Mouse (Mus musculus) stomach, postnatal 0 days (tissue): ENCODE measurements at regions not wholly inside any gene's neighbourhood (a gene's known extent, or its start where the extent isn't known, plus 50 kb on each side); places are given as distances from the start of the nearest gene placed in this dataset.

ENCODE experiments used
- ATAC-seq: fragments of 200-750 bp; cut with Nextera tagmentation; 2 replicates; pipeline ENCODE4 v1.8.0; 2017; ENCODE audit not compliant: low FRiP score, low TSS enrichment
- DNase-seq: peaks from one replicate; pipeline ENCODE4 v3.0.0-alpha.2; 2016; ENCODE audit warnings: low spot score
- H3K27ac ChIP-seq: fragments of 300-500 bp; sonication (generic); replicated peaks from 2 replicates; pipeline ENCODE4 v1.5.1; 2014; ENCODE audit warnings: mild to moderate bottlenecking, control low read depth
- H3K27me3 ChIP-seq: fragments of 300-500 bp; sonication (generic); 2 replicates; pipeline ENCODE4 v1.6.1; 2014; ENCODE audit warnings: low read length; ENCODE audit not compliant: control insufficient read depth, insufficient read depth
- H3K36me3 ChIP-seq: fragments of 300-500 bp; sonication (generic); 2 replicates; pipeline ENCODE4 v1.6.1; 2014; ENCODE audit warnings: low read length, mixed read lengths; ENCODE audit not compliant: control insufficient read depth, insufficient read depth
- H3K4me1 ChIP-seq: fragments of 300-500 bp; sonication (generic); replicated peaks from 2 replicates; pipeline ENCODE4 v1.6.1; 2014; ENCODE audit warnings: antibody characterized with exemption; ENCODE audit not compliant: control insufficient read depth, insufficient read depth
- H3K4me2 ChIP-seq: fragments of 300-500 bp; sonication (generic); replicated peaks from 2 replicates; pipeline ENCODE4 v1.6.1; 2014; ENCODE audit warnings: low read depth, mild to moderate bottlenecking, control low read depth, moderate library complexity
- H3K4me3 ChIP-seq: fragments of 300-500 bp; sonication (generic); 2 replicates; pipeline ENCODE4 v1.5.1; 2014; ENCODE audit warnings: low read depth, low read length, control low read depth
- H3K9ac ChIP-seq: fragments of 300-500 bp; sonication (generic); 2 replicates; pipeline ENCODE4 v1.6.1; 2014; ENCODE audit warnings: mild to moderate bottlenecking, low read length, control low read depth, mixed read lengths
- H3K9me3 ChIP-seq: fragments of 300-500 bp; sonication (generic); 2 replicates; pipeline ENCODE4 v1.6.1; 2016; ENCODE audit warnings: low read length; ENCODE audit not compliant: control insufficient read depth
- CTCF ChIP-seq: IDR thresholded peaks from 2 replicates; pipeline ENCODE4 v1.5.1; 2016; ENCODE audit warnings: antibody characterized with exemption, low read depth, mild to moderate bottlenecking, moderate library complexity
- EP300 ChIP-seq: optimal IDR thresholded peaks from 2 replicates; pipeline ENCODE3; 2016; ENCODE audit warnings: antibody characterized with exemption
- WGBS: fragments of 180-500 bp; shearing (Covaris S2); extraction: QIAGEN DNeasy Blood & Tissue Kit; methylation state at CpG from one replicate; pipeline ENCODE4 v1.1.7; 2014; 5-methylcytosine and 5-hydroxymethylcytosine counted together

GRCm38 (mm10) chr1:91714266-91714665 is 87.0 kb upstream of the Twist2 start:
- DNase-seq (no peak), ATAC-seq (no peak)
- Histone ChIP-seq H3K27ac (no peak overlapping the region), H3K9ac (no peak overlapping the region), H3K4me2 (no peak overlapping the region), H3K9me3 (no peaks in the 10 kb centered on the region), H3K36me3 (no peaks in the 10 kb centered on the region), H3K4me1 (no peaks in the 10 kb centered on the region), H3K4me3 (no peak overlapping the region), H3K27me3 (no peaks in the 10 kb centered on the region)
- WGBS = 78% methylated on average over 6 of the region's 6 CpGs
- TF ChIP-seq CTCF (no peak), EP300 (no peak)

GRCm38 (mm10) chr1:91715341-91715740 is 85.9 kb upstream of the Twist2 start:
- Histone ChIP-seq H3K9me3 (no peaks in the 10 kb centered on the region), H3K9ac (no peak overlapping the region), H3K4me3 (no peak overlapping the region), H3K36me3 (no peaks in the 10 kb centered on the region), H3K27ac (peak overlapping the region; percentile 45), H3K27me3 (no peaks in the 10 kb centered on the region), H3K4me2 (no peak overlapping the region), H3K4me1 (no peaks in the 10 kb centered on the region)
- TF ChIP-seq CTCF = no peak
- TF ChIP-seq EP300 = no peak
- WGBS = 46% methylated on average over 7 of the region's 7 CpGs
- ATAC-seq = no peak
- DNase-seq = no peak

GRCm38 (mm10) chr1:91715791-91716190 is 85.5 kb upstream of the Twist2 start:
- H3K9me3 ChIP-seq = no peaks in the 10 kb centered on the region
- H3K4me2 ChIP-seq = no peak overlapping the region
- no peaks in the 10 kb centered on the region for H3K36me3 ChIP-seq
- no peaks in the 10 kb centered on the region for H3K4me1 ChIP-seq
- no peak overlapping the region for H3K9ac ChIP-seq
- TF ChIP-seq CTCF (no peak), EP300 (no peak)
- H3K27me3 ChIP-seq = no peaks in the 10 kb centered on the region
- H3K27ac ChIP-seq = peak overlapping the region; percentile 20; the same call in 1 of the 2 replicates
- ATAC-seq (no peak), DNase-seq (no peak)
- WGBS = 64% methylated on average over 2 of the region's 2 CpGs
- no peak overlapping the region for H3K4me3 ChIP-seq

GRCm38 (mm10) chr1:91716836-91717235 is 84.4 kb upstream of the Twist2 start:
- 93% methylated on average over 2 of the region's 2 CpGs for WGBS
- Histone ChIP-seq H3K9ac (no peak overlapping the region), H3K27ac (no peak overlapping the region), H3K27me3 (no peaks in the 10 kb centered on the region), H3K4me1 (no peaks in the 10 kb centered on the region), H3K4me2 (no peak overlapping the region), H3K9me3 (no peaks in the 10 kb centered on the region), H3K36me3 (no peaks in the 10 kb centered on the region), H3K4me3 (no peak overlapping the region)
- DNase-seq = no peak
- TF ChIP-seq EP300 (no peak), CTCF (no peak)
- no peak for ATAC-seq

GRCm38 (mm10) chr1:91717961-91718360 is 83.3 kb upstream of the Twist2 start:
- Histone ChIP-seq H3K4me3 (no peak overlapping the region), H3K4me2 (no peak overlapping the region), H3K36me3 (no peaks in the 10 kb centered on the region), H3K4me1 (no peaks in the 10 kb centered on the region), H3K9me3 (no peaks in the 10 kb centered on the region), H3K27me3 (no peaks in the 10 kb centered on the region), H3K27ac (no peak overlapping the region), H3K9ac (no peak overlapping the region)
- ATAC-seq (no peak), DNase-seq (no peak)
- 70% methylated on average over 8 of the region's 8 CpGs for WGBS
- no peak for TF ChIP-seq EP300
- TF ChIP-seq CTCF = no peak

GRCm38 (mm10) chr1:91729246-91729645 is 72.0 kb upstream of the Twist2 start:
- Histone ChIP-seq H3K4me1 (no peaks in the 10 kb centered on the region), H3K9me3 (no peaks in the 10 kb centered on the region), H3K27ac (no peak overlapping the region), H3K4me3 (no peak overlapping the region), H3K4me2 (no peak overlapping the region), H3K36me3 (no peaks in the 10 kb centered on the region), H3K27me3 (no peaks in the 10 kb centered on the region), H3K9ac (no peak overlapping the region)
- TF ChIP-seq EP300 (no peak), CTCF (no peak)
- 51% methylated on average over 11 of the region's 11 CpGs for WGBS
- DNase-seq (no peak), ATAC-seq (no peak)
